Mouse (Mus musculus): Measurements from ENCODE around the gene Prmt9. TPM values are rescaled to one million over a fixed set of nuclear protein-coding genes. Genes with fewer than 3 reads are reported as not detected.

Gene Prmt9
- total RNA-seq (2021) (10 to 100 TPM; 14.6 to 15.1 TPM), polyA plus RNA-seq (2012; rRNA removed) (8.6 and 11.5 TPM in 2 replicates)
- long read RNA-seq, transcript Prmt9-201 (12 exons, 2,781 nt) = major isoform, 12 of 14 reads
- long read RNA-seq, partial matches to known transcripts = 0 of 14 reads
- long read RNA-seq, other reads (novel, unspliced or antisense) = 2 of 14 reads

DNA sequence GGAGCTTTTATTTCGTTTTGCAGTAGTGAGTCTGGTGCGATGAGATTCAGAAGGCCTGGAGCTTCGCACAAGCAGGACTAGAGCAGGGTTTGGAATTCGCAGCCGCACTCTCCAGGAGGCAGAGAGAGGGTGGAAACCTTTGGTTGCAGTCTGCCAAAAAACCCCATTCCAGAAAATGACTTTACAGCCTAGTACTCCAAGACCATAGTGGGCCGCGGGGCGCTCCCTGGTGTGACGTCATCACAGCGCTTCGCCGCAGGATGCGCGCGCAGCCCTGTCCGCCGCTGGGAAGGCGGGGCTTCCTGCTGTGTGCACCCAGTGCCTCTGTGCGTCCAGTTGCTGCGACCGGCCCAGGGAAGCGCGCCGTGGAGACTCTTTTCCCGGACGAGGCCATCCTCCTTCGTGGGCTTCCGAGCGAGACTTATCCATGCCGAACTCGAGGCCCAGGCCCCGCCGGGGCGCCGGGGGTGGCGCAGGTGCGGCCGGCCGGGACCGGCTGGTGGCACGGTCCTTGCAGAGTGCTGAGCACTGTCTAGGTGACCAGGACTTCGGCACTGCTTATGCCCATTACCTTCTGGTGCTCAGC, at the start of gene Prmt9:
Gene Prmt9 (plus strand): TSS at position 277 of the 586 bp plus-strand sequence.
- DNase-seq = peak; percentile 96

DNA sequence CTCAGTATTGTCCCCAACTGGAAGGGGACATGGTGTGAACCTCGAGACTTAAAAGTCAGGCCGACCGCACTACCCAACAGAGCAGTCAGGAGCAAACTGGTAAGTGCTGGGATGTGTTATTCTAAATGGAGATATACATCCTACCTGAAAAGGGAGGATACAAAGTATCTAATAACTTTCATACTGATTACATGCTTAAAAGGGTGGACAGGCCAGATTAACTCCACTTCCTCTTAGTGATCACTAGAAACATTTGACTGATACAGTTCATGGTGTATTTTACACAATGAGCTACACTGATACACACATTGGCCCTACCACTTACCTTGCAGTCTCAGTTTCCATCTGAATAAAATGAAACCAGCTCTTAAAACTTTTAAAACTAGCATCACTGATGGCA, 48.9 kb upstream of the Prmt9 start:
- DNase-seq = no peak

DNA sequence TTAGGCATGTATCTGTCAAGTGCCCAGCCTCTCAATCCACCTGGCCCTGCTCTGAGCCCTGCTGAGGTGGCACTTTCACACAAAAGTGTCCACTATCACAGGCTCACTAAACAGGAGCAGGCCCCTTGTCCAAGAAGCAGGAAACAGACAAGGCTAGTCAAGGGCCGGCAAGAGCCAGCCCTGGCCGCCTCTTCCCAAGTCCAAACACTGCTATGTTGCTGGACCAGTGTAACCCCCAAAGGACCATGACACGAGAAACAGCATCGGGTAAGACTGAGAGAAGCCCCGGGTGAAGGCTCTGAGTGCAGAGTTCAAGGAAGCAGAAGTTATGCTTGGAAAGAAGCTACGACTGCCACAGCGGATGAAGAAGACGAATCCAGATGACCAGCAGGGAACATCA, 48.1 kb upstream of the Prmt9 start:
- no peak for DNase-seq

DNA sequence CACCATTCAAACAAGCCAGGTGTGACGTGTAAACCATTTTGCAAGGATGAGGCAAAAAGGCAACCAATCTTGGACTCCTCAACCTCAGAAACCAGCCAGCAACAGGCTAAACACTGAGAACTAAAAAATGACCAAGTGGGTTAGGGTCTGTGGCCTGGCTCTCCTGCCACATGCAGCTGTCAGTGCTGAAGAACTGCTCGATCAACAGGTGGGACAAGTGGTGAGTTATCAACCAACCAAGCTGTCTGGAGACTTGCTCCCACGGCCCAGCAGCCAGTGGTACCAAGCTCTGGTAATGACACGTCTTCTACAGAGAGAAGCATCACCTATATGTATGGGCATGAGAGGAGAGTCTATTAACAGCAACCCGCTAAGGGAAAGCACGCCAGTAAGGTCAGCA, 46.6 kb upstream of the Prmt9 start:
- no peak for DNase-seq

DNA sequence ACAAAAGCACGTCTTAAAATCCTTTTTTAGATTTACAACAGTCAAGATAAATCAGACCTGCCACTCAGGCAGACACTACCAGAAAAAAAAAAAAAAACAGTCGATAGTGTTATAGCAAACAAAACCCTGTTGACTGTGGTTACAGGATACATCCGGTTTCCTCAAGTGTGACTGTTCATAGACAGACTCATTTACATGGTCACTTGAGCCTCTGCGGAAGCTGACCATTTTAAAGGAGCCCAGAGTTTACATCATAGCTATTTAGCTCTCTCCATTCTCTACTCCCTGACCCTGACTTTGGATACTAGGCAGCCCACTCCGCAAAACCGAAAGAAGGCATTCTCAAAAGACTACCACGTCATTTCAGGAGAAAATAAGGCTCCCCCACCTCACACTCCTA, 42.7 kb upstream of the Prmt9 start:
- DNase-seq = no peak

DNA sequence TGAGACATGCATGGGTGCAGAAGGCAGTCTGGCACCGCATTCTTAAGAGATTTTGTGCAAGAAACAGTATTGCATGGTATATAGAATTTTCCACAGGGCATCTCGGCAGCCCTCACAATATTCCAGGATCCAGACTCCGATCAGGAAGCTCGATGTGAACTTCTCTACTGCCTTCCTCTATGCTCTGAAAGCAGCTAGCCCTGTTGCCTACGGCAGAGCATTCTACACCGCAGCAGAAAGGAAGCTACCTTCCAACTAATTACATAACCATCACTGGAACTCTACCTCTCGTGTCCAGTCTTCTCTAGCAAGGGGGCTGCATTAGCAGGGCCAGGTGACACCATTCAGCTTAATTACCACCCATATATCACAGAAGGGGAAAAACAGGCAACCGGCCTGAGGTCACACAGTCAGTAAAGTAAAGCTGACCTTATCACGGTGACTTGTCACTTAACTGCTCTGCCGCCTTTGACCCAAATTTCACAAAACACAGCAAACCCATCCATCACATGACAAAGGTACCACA, 41.6 kb upstream of the Prmt9 start:
- no peak for DNase-seq

DNA sequence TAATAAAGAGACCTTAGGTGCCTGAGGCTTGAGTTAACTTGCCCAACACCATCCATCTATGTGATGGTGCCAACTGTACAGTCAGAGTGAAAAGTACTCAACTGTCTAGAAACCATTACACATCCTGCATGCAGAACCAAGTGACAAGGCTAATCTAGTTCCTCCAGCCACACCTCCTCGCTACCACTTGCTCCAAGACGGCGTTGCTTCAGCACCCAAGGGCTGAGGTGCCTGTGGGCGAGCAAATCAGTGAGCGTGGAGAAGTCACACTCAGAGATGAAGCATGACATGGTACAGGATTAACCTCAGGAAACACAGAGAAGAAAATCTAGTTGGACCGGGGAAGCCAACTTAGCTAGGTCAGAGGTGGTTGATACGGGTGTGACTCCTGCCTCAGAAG, 40.2 kb upstream of the Prmt9 start:
- no peak for DNase-seq

DNA sequence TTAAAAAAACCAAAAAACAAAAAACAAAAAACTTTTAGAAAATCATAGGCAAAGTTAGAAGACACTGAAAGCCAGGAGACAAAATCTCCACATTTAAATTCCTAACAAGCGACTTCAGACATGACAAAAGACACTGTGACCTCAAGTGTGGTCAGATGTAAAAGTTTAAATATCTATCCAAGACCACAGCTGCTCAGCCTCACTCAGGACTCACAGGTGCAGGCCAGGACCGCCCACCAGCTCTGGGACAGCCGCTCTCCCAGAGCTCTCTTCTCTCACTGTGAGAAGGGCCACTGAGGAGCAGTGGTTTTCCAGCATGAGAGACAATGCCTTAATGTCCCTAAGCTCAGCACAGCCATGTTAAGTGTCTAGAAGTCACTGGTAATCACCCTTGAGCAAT, 38.8 kb upstream of the Prmt9 start:
- DNase-seq = no peak

DNA sequence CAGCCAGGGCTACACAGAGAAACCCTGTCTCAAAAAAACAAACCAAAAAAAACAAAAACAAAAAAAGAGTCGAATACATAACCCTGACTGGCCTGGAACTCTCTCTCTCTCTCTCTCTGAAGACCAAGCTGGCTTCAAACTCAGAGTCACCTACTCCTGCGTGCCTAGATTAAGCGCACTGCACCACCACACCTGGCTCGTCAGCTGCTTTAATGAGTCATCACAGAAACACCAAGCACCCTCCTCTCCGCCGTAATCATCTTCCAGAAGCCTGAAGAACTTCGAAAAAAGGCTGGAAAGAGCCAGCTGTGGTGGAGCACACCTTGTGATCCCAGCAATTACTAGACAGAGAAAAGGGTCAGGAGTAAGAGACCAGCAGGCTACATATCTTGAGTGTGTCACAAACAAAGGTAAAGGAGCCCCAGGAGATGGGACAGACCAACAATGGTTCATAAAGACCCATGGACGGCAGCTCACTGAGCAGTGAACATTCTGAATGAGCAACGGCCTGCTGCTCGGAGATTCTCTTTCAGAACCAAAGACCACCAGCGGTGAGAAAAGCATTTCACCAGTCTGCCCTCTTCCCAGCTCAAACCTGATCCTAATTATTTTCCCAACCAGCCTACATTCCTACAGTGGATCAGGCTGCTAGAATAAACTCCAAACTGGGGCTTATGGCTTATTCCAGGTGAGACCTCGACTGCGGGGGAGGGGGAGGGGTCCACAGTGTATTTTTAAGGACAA, 37.3 kb upstream of the Prmt9 start:
- no peak for DNase-seq

DNA sequence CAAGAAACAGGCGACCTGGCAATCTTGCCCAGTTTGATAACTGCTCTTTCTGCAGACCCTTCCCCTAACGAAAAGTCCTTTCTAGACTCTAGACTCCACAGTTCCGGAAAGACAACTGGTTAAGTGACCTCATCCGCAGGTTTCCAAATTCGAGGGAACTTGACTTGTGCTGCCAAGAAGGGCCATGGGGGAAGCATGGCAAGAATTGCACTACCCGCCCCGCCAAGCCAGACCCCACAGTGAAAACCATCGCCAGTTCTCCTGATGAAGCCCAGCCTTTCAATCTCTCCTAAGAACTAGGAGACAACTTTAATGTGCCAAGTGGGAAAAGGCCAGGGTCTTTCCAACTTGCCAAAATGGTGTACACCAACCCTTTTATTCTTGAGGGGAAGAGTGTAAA, 34.0 kb upstream of the Prmt9 start:
- no peak for DNase-seq

DNA sequence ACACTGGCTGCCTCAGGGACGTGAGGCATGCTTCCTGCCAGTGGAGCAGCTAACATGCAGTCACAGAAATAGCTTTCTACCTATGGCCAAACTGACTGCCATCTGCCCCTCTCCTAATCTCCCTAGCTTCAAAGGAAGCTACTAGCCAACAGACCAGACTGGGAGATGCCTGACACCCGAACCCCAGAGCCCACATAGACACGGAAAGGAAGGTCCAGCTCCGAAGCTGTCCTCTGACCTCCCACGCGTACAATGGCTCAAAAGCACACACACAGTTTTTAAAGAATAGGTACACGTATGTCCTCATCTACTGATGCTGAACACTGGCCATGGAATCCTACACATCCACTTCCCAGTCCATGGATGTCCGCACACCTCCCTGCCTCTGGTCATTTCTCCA, 33.4 kb upstream of the Prmt9 start:
- DNase-seq = no peak

DNA sequence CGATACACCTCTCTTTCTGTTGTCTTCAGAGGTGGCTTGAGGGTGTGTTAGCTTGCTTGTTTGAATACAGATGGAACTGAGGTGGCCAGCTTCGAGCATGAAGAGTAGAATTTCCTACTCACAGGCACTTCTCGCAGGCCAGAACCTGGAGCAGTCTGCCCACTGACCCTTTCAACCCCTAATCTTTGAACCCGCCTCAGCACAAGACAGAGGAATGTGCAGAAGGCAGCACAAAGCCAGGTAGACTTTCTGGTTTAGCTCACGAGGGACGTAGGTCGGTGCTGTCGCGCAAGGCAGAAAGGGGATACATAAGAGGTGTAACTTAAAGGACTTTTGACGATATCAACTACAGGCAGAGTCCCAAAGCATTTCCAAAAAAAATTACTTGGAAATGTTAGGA, 32.4 kb upstream of the Prmt9 start:
- no peak for DNase-seq

DNA sequence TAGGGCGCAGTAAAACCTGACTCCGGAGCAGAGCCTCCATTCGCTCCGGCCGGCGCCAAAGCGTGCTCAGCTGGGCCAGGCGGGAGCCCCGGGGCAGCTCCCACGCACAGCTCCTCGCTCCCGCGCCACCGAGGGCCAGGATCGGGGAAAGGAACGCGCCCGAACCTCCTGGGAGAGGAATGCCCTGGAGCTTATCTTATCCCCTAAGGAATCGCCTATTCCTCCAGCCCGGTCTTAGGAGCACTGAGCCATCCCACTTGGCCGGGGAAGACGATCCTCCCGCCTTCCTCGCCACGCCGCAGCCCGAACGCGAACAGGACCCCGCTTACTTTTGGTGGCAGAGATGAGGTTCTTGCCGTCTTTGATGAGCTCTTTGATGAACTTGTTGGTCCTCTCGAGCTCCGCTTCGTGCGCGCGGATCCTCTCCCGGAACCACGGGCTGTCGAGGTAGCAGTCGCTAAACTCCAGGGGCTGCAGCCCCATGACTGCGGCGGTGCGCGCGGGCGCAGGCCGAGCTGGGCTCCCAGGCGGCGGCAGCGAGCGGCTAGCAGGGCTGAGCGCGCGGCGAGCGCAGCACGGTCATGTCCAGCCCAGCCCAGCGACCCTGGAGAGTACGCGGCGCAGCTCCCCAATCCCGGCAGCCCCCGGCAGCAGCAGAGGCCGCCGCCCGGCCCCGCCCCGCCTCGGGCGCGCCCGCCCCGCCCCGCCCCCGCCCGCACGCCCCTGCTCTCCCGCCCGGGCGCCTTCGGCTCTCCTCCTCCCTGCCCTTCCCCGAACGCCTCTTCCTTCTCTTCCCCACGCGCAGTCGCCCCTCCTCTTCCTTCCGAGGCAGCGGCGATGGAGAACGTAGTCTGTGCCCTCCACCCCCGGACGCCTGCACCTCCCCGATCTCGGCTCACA, 31.6 kb upstream of the Prmt9 start, which contains the start of gene Arhgap10:
Gene Arhgap10 (minus strand): TSS at position 653 of the 900 bp plus-strand sequence.
- DNase-seq = peak; percentile 95

DNA sequence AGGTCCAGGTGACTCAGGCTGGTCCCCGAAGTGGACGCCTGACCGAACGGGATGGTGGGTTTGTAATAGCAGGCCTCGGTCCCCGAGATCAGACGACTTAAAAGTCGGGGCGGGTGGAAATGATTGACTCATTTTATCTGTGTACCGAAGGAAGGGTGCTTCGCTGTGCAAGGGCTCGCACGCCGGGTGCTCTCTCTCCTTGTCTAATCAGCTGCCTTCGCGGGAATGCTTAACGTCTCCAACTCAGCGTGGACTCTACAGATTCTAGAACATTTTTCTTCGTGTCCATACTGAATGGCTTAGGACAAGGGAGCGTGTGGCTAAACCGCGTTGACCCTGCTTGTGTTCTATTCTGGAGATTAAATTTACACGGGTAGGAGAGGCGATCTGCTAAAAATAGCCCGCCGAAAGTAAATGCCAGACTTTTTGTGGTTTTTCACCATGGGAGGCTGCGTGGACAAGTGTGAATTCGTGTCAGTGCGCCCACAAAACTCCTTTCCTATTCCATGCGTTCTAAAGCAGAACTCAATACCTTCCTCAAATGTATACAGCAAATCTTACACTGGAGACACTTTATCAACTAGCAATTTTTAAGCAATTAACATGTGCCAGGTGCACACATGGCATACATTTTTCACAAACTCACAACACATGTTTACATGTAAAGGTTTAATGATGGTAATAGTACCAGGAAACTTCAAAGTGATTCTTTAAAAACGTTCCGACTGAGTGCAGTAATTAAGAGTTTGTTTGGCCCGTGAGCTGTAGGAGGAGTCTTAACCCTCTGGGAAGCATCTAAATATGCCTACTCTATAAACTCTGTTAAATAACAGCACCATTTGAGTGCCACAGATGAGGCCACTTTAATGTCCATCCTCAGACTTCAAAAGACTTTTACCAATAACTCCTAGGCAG, 30.7 kb upstream of the Prmt9 start:
- DNase-seq = no peak

DNA sequence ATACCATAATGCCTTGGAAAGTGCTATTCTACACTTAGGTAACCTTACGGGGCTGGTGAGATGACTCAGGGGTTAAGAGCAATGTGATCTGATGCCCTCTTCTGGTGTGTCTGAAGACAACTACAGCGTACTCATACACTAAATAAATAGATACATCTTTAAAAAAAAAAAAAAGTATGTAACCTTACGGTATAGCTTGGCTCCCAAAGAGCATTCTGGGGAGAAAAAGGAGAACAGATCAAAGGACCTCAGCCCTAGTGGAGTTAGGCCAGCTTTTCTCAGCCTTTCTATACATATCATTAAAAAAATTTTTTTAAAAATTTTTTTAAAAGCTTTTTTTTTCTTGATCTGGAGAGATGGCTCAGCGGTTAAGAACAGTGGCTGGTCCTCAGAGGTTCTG, 28.6 kb upstream of the Prmt9 start:
- DNase-seq = no peak

DNA sequence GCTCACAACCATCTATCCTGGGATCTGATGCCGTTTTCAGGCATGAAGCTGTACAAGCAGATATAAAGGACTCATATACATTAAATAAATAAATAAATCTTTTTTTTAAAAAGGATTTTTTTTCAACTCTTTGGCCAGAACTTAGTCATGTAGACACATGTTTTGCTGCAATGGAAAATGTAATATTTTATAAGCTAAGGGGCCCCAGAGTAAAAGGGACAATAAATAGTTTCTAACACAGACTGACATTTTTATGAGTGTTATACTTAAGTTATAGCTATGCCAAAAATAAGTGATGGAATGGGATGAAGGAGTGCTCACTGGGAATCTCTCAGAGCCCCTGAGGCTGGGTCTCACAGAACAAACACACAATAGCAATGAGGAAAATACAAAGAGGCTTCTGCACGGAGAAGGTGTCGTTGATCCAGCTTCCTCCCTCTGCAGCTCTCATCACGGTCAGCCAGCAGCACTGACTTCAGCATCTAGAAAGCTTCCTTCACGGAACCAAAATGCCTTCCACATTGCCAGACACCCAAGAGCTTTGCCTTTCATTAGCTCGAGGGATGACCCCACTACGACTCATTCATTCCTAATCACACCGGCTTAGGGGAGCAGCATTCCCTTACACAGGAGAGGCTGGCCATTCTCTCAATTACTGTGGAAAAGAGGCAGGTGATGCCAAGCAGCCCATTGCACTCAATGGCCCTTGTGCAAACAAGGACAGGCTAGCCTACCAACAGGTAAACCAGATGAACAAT, 28.0 kb upstream of the Prmt9 start:
- DNase-seq = no peak

DNA sequence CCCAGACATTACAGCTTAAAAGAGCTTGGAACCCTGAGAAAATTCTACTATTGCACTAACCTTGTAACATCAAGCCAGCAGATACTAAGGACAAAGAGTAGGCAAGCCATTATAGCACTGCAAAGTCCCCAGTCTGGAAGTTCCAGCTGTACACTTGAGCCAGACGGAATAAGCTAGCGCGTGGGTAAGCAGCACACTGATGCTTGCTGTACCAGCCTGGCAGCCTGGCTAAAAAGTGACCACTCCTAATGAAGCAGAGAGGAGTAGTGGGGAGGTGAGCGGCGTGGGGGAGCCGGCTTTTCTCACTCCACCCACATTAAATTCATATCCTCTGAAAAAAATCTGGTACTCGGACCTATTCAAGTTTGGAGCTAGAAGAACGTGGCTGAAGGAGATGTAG, 26.2 kb upstream of the Prmt9 start:
- DNase-seq = no peak

DNA sequence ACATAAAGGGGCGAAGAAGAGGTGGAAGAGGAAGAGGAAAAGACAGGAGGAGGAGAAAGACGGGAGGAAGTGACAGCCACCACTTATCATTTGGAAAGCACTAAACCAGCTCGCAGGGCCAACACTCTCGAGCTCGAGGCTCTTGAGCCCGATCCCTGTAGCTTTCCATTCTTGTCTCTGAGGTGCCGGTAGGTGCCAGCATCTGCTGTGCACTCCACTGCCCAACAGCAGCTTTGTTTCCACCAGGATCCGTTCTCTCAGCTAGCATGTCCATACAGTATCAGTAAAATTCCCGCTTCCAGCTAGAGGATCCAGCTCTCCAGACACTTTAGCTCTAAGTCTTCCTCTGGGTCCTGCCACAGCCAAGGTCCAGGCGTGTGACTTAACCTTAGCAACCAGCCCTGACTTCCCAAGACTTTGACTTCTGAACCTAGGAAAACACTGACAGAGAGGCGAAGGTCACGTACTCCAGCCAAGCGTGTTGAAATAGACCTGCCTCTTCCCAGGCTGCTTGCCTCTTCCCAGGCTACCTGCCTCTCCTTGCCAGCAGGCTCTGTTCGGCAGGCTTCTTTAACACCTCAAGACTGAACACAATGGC, 25.1 kb upstream of the Prmt9 start:
- DNase-seq = peak; percentile 62

DNA sequence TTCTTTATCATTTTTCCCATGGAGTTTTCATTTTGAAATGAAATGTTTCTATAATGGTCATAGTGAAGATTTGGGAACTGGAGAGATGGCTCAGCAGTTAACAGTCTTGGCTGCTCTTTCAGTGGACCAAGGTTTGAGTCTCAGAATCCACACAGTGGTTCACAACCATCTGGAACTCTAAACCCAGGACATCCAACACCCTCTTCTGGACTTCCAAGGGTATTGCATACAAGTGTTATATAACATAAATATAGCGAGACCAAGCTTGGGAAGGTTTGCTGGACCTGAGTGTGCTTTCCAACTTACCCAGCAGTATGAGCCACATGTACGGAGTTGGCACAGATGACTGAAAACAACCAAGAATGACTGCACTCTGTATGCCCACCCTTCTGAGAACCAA, 24.3 kb upstream of the Prmt9 start:
- DNase-seq = no peak

DNA sequence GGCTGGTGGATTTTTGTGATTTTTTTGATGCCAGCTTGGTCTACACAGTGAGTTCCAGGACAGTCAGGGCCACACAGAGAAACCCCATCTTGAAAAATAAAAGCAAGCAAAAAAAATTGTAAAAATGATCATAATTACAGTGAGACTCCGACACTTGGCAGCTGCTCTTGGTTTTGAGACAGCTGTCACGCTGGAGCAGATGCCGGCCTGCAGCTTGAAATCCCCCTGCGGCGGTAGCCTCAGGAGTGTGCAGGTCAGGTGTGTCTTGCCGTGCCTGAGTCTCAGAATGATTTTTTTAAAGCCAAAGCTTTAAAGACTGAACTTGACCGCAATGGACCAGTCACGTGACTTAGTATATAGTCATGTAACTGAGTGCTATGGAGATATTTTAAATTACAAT, 23.1 kb upstream of the Prmt9 start:
- DNase-seq = no peak

Measured in adrenal gland, adult 2 months (tissue).